Mouse (Mus musculus) kidney, postnatal 0 days (tissue): ENCODE data around the gene Fam102a. TPM values are rescaled to one million over a fixed set of nuclear protein-coding genes. Genes with fewer than 3 reads are reported as not detected.
A peak's percentile ranks its signal among the peaks of the same experiment; 100 is the strongest.

ENCODE experiments used
- ATAC-seq: fragments of 200-750 bp; cut with Nextera tagmentation; replicated peaks from 2 replicates; pipeline ENCODE4 v1.8.0; 2017; ENCODE audit warnings: low read depth, moderate number of reproducible peaks, moderate TSS enrichment, moderate library complexity; ENCODE audit not compliant: low FRiP score
- DNase-seq: peaks from one replicate; pipeline ENCODE4 v3.0.0-alpha.2; 2016; ENCODE audit warnings: low spot score
- H3K27ac ChIP-seq: fragments of 300-500 bp; sonication (generic); 2 replicates; pipeline ENCODE4 v1.5.1; 2014; ENCODE audit warnings: mild to moderate bottlenecking
- H3K27me3 ChIP-seq: fragments of 300-500 bp; sonication (generic); 2 replicates; pipeline ENCODE4 v1.6.1; 2014; ENCODE audit warnings: low read length, mixed read lengths; ENCODE audit not compliant: insufficient read depth
- H3K36me3 ChIP-seq: fragments of 300-500 bp; sonication (generic); 2 replicates; pipeline ENCODE4 v1.6.1; 2014; ENCODE audit warnings: low read length, mixed read lengths; ENCODE audit not compliant: insufficient read depth
- H3K4me1 ChIP-seq: fragments of 300-500 bp; sonication (generic); replicated peaks from 2 replicates; pipeline ENCODE4 v1.6.1; 2014; ENCODE audit warnings: antibody characterized with exemption, low read length, mixed read lengths; ENCODE audit not compliant: insufficient read depth
- H3K4me2 ChIP-seq: fragments of 300-500 bp; sonication (generic); 2 replicates; pipeline ENCODE4 v1.6.1; 2014; ENCODE audit warnings: mild to moderate bottlenecking, low read length, moderate library complexity, mixed read lengths
- H3K4me3 ChIP-seq: fragments of 300-500 bp; sonication (generic); replicated peaks from 2 replicates; pipeline ENCODE4 v1.5.1; 2014; ENCODE audit warnings: low read depth, low read length
- H3K9ac ChIP-seq: fragments of 300-500 bp; sonication (generic); 2 replicates; pipeline ENCODE4 v1.6.1; 2014; ENCODE audit warnings: low read depth, low read length
- H3K9me3 ChIP-seq: fragments of 300-500 bp; sonication (generic); replicated peaks from 2 replicates; pipeline ENCODE4 v1.6.1; 2016; ENCODE audit warnings: low read length, inconsistent platforms, mixed read lengths
- CTCF ChIP-seq: IDR thresholded peaks from 2 replicates; pipeline ENCODE4 v1.5.1; 2016; ENCODE audit warnings: antibody characterized with exemption, low read depth, mild to moderate bottlenecking, moderate library complexity
- WGBS: fragments of 180-500 bp; shearing (Covaris S2); extraction: QIAGEN DNeasy Blood & Tissue Kit; methylation state at CpG from one replicate; pipeline ENCODE4 v1.1.7; 2014; 5-methylcytosine and 5-hydroxymethylcytosine counted together
- polyA plus RNA-seq: library from polyadenylated mRNA; unstranded; fragments of >200 nt; fragmentation: Nextera tagmentation; extraction: Ambion mirVana; gene quantifications from 2 replicates; pipeline ENCODE4 v1.2.1, GENCODE M21; 2015

Fam102a gene
- polyA plus RNA-seq, 1 experiment from 2014 or later = 16.9 TPM

- no peaks in the 10 kb centered on the region for H3K9me3 ChIP-seq
- no peak for DNase-seq
- H3K27me3 ChIP-seq = no peaks in the 10 kb centered on the region
- no peak for TF ChIP-seq CTCF
- ATAC-seq = no peak
- WGBS = 31% methylated on average over 28 of the region's 30 CpGs
- no peak overlapping the region for H3K27ac ChIP-seq
- H3K36me3 ChIP-seq = no peaks in the 10 kb centered on the region
- no peak overlapping the region for H3K4me2 ChIP-seq
- H3K9ac ChIP-seq = no peak overlapping the region
- H3K4me3 ChIP-seq = no peak overlapping the region
- H3K4me1 ChIP-seq = peaks cover 5% of the 10 kb centered on the region
These were observed 43.3 kb downstream of the Fam102a start for GRCm38 (mm10) chr2:32578146-32579046.

GRCm38 (mm10) chr2:32581450-32582095 is 46.4 kb downstream of the Fam102a start:
- Histone ChIP-seq H3K9ac (no peak overlapping the region), H3K4me2 (peak overlapping the region; percentile 8; the same call in 1 of the 2 replicates), H3K27ac (no peak overlapping the region), H3K27me3 (no peaks in the 10 kb centered on the region), H3K9me3 (no peaks in the 10 kb centered on the region), H3K4me1 (no peaks in the 10 kb centered on the region; the same call in 1 of the 2 replicates), H3K36me3 (no peaks in the 10 kb centered on the region), H3K4me3 (no peak overlapping the region)
- 38% methylated on average over 19 of the region's 19 CpGs for WGBS
- ATAC-seq (no peak), DNase-seq (peak; percentile 59)
- 0 out of 2 replicates have a peak, but pooled peaks have one; percentile 21 for TF ChIP-seq CTCF

DNA sequence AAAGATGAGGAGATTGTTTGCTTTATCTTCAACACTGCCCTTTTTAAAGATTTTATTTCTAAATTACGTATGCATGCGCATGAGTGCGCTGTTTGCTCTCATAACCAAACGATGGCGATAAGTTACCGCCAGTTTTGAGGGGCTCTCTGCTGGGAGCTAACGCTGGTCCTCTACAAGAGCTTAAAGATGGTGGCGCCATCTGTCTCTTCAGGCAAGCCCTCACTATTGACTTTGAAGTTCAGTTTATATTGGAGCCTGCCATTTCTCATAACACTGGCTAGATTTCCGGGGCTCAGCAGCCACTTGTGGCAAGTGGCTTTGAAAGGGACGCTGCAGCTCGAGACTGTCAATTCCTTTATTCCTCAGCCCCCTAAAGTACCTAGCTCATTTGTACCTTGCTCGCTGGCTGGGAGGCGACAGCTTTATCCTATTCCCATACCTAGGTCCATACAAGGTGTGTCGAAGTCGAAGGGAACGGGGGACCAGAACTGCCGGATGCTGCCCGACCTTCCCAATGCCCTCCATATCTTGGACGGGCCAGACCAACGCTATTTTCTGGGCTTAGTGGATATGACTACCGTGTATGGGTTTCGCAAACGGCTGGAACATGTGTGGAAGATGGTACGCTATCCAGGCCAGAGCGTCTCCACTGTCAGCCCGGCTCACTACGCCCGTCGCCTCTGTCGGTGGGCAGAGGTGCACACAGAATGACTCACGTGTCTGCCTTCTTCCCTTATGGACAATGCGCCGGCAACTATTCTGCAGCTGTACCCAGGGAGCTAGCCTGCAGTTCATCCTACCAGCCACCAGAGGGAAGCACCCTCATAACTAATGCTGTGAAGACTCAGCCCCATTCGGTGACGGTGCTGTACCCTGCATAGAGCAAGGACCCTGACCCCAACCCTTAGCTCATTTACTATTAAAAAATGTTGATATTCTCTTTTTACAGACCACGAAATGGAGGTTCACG is 48.0 kb downstream of the Fam102a start:
- Histone ChIP-seq H3K27me3 (no peaks in the 10 kb centered on the region), H3K36me3 (no peaks in the 10 kb centered on the region), H3K9me3 (no peaks in the 10 kb centered on the region), H3K4me3 (no peak overlapping the region), H3K9ac (0 out of 2 replicates have a peak overlapping the region, but pooled peaks have one; percentile 38), H3K4me1 (peaks cover 4% of the 10 kb centered on the region), H3K27ac (no peak overlapping the region), H3K4me2 (peak overlapping the region; percentile 47)
- 16% methylated on average over 37 of the region's 37 CpGs for WGBS
- ATAC-seq (peak; percentile 46), DNase-seq (peak; percentile 94)
- peak; percentile 97 for TF ChIP-seq CTCF

- no peaks in the 10 kb centered on the region for H3K9me3 ChIP-seq
- no peak overlapping the region for H3K4me3 ChIP-seq
- WGBS = 87% methylated on average over 7 of the region's 7 CpGs
- no peak overlapping the region for H3K27ac ChIP-seq
- H3K9ac ChIP-seq = no peak overlapping the region
- H3K4me1 ChIP-seq = peaks cover 4% of the 10 kb centered on the region
- no peak for ATAC-seq
- TF ChIP-seq CTCF = no peak
- H3K27me3 ChIP-seq = no peaks in the 10 kb centered on the region
- H3K36me3 ChIP-seq = no peaks in the 10 kb centered on the region
- DNase-seq = no peak
- H3K4me2 ChIP-seq = no peak overlapping the region
These were observed 50.1 kb downstream of the Fam102a start for GRCm38 (mm10) chr2:32585149-32585714.

GRCm38 (mm10) chr2:32586871-32587351 is 51.8 kb downstream of the Fam102a start, which contains the start of gene St6galnac4:
TSS of gene St6galnac4 (plus strand) at chr2:32587095.
- Histone ChIP-seq H3K27me3 (no peaks in the 10 kb centered on the region), H3K9me3 (no peaks in the 10 kb centered on the region), H3K27ac (peak within 1 kb of the TSS; percentile 68), H3K4me1 (peaks cover 4% of the 10 kb centered on the region), H3K4me3 (peak within 1 kb of the TSS; percentile 57), H3K4me2 (peak within 1 kb of the TSS; percentile 70), H3K9ac (peak within 1 kb of the TSS; percentile 67), H3K36me3 (no peaks in the 10 kb centered on the region)
- ATAC-seq = peak; percentile 79
- peak; percentile 96 for DNase-seq
- peak; percentile 64 for TF ChIP-seq CTCF
- under 1% methylated on average over 38 of the region's 38 CpGs for WGBS
